Mouse (Mus musculus) G1E (cell line): ENCODE measurements around the gene Mns1.

Experiments used
- CTCF ChIP-seq: IDR thresholded peaks from 2 replicates; pipeline ENCODE4 v1.5.1; 2012; ENCODE audit warnings: low read depth, low read length, inconsistent platforms, mixed read lengths
- POLR2AphosphoS5 ChIP-seq: IDR thresholded peaks from 2 replicates; pipeline ENCODE4 v1.6.1; 2012; ENCODE audit warnings: low read depth, low read length, inconsistent platforms; ENCODE audit not compliant: insufficient replicate concordance
- TAL1 ChIP-seq: conservative IDR thresholded peaks from 2 replicates; pipeline ENCODE4 v1.6.1; 2012; ENCODE audit warnings: low read depth, low read length, inconsistent platforms, mixed read lengths

- TF ChIP-seq TAL1, result no peak
- no peak for TF ChIP-seq CTCF
- TF ChIP-seq POLR2AphosphoS5, result no peak
Measured at GRCm38 (mm10) chr9:72441927-72442715, 4.3 kb downstream of the Mns1 start.
